Mouse (Mus musculus) c-Kit-positive CD71-positive TER-119-negative erythroid progenitor cells, embryonic 14.5 days (primary cell): ENCODE measurements around the gene Klc4.

Source experiments
- DNase-seq: peaks from one replicate; pipeline ENCODE4 v3.0.0-alpha.2; 2013; ENCODE audit warnings: low read depth

Klc4 gene

GRCm38 (mm10) chr17:46651755-46652547 lies 6.1 kb upstream of the Klc4 start:
- DNase-seq: no peak

- no peak for DNase-seq
Measured at GRCm38 (mm10) chr17:46651292-46651691, 5.5 kb upstream of the Klc4 start.

GRCm38 (mm10) chr17:46650232-46651031 lies 4.6 kb upstream of the Klc4 start, which contains the start of gene Cul7:
Gene Cul7 (plus strand): TSS chr17:46650337.
- peak; percentile 76 for DNase-seq

GRCm38 (mm10) chr17:46649811-46650210 lies 4.0 kb upstream of the Klc4 start:
- no peak for DNase-seq

GRCm38 (mm10) chr17:46648436-46648835 lies 2.6 kb upstream of the Klc4 start:
- DNase-seq: no peak

GRCm38 (mm10) chr17:46647279-46647678 lies 1.5 kb upstream of the Klc4 start:
- DNase-seq: no peak

- DNase-seq: no peak
Measured at GRCm38 (mm10) chr17:46646322-46646662, 470 bp upstream of the Klc4 start.

- no peak for DNase-seq
Measured at GRCm38 (mm10) chr17:46644916-46645475, 826 bp downstream of the Klc4 start.

GRCm38 (mm10) chr17:46644152-46644805 lies 1.5 kb downstream of the Klc4 start:
- no peak for DNase-seq

- DNase-seq: no peak
Measured at GRCm38 (mm10) chr17:46642060-46642459, 3.8 kb downstream of the Klc4 start.

GRCm38 (mm10) chr17:46639929-46640328 lies 5.9 kb downstream of the Klc4 start:
- no peak for DNase-seq

- no peak for DNase-seq
Measured at GRCm38 (mm10) chr17:46636831-46637523, 8.8 kb downstream of the Klc4 start.

- DNase-seq: no peak
Measured at GRCm38 (mm10) chr17:46629685-46630441, 16.0 kb downstream of the Klc4 start.

- DNase-seq: no peak
Measured at GRCm38 (mm10) chr17:46628791-46629684, 16.8 kb downstream of the Klc4 start, which contains the start of gene Ptk7. Gene Ptk7 (minus strand): TSS chr17:46629504.

- DNase-seq: no peak
Measured at GRCm38 (mm10) chr17:46628471-46628790, 17.4 kb downstream of the Klc4 start.

- no peak for DNase-seq
Measured at GRCm38 (mm10) chr17:46627409-46627808, 18.4 kb downstream of the Klc4 start.

GRCm38 (mm10) chr17:46624598-46624997 lies 21.2 kb downstream of the Klc4 start:
- no peak for DNase-seq

GRCm38 (mm10) chr17:46623819-46624557 lies 21.8 kb downstream of the Klc4 start:
- DNase-seq: no peak

- no peak for DNase-seq
Measured at GRCm38 (mm10) chr17:46622269-46622668, 23.6 kb downstream of the Klc4 start.
